Mouse (Mus musculus) left cerebral cortex, adult 8-10 months (tissue): Measurements from ENCODE around the gene Laptm5. TPM values are rescaled to one million over a fixed set of nuclear protein-coding genes. Genes with fewer than 3 reads are reported as not detected.

ENCODE experiments used
- DNase-seq, 2 experiments: peaks; one replicate each; pipeline ENCODE4 v3.0.0; 2022; ENCODE audit warnings: low spot score in 2 of 2
- total RNA-seq, 4 experiments: library from RNA; stranded (reverse); gene quantifications; 2 replicates each; pipeline ENCODE4 v1.2.4; 2022

The Laptm5 gene
- total RNA-seq, 4 experiments from 2014 or later = 37.3 to 127 (median 71.2) TPM

GRCm38 (mm10) chr4:130919750-130920356, 6.9 kb downstream of the Laptm5 start:
- no peak for DNase-seq

GRCm38 (mm10) chr4:130920951-130921693, 8.2 kb downstream of the Laptm5 start:
- DNase-seq = no peak

GRCm38 (mm10) chr4:130921986-130922385, 9.1 kb downstream of the Laptm5 start:
- DNase-seq = no peak

- DNase-seq = no peak
Observed at GRCm38 (mm10) chr4:130926274-130926673, 13.3 kb downstream of the Laptm5 start.

GRCm38 (mm10) chr4:130927821-130928220, 14.9 kb downstream of the Laptm5 start:
- DNase-seq = no peak

- DNase-seq = no peak
Observed at GRCm38 (mm10) chr4:130942644-130943043, 29.7 kb downstream of the Laptm5 start.

- DNase-seq = no peak
Observed at GRCm38 (mm10) chr4:130944112-130944511, 31.2 kb downstream of the Laptm5 start, which contains the start of gene Matn1. TSS of gene Matn1 (plus strand) at chr4:130944385.

GRCm38 (mm10) chr4:130944779-130945178, 31.9 kb downstream of the Laptm5 start:
- DNase-seq = no peak

- DNase-seq = peak in 1 of 2 experiments; percentile 16
Observed at GRCm38 (mm10) chr4:130947094-130947647, 34.2 kb downstream of the Laptm5 start.

GRCm38 (mm10) chr4:130949821-130950384, 37.0 kb downstream of the Laptm5 start:
- no peak for DNase-seq

GRCm38 (mm10) chr4:130952531-130952930, 39.6 kb downstream of the Laptm5 start:
- peak in 1 of 2 experiments; percentile 31 for DNase-seq

- DNase-seq = no peak
Observed at GRCm38 (mm10) chr4:130957156-130957555, 44.2 kb downstream of the Laptm5 start.

GRCm38 (mm10) chr4:130958812-130959211, 45.9 kb downstream of the Laptm5 start:
- no peak for DNase-seq

- no peak for DNase-seq
Observed at GRCm38 (mm10) chr4:130959678-130960077, 46.8 kb downstream of the Laptm5 start.

- DNase-seq = peak; percentile 28 to 95
Observed at GRCm38 (mm10) chr4:130960118-130960734, 47.3 kb downstream of the Laptm5 start.

- DNase-seq = no peak
Observed at GRCm38 (mm10) chr4:130971278-130971677, 58.4 kb downstream of the Laptm5 start.

- no peak for DNase-seq
Observed at GRCm38 (mm10) chr4:130972421-130972829, 59.5 kb downstream of the Laptm5 start.

- DNase-seq = peak in 1 of 2 experiments; percentile 52
Observed at GRCm38 (mm10) chr4:130973332-130974263, 60.7 kb downstream of the Laptm5 start.

- DNase-seq = no peak
Observed at GRCm38 (mm10) chr4:130978981-130979380, 66.1 kb downstream of the Laptm5 start.

GRCm38 (mm10) chr4:130984416-130985182, 71.7 kb downstream of the Laptm5 start:
- DNase-seq = no peak
